Mouse (Mus musculus): ENCODE results near the gene Slc13a3. TPM values are rescaled to one million over a fixed set of nuclear protein-coding genes. Genes with fewer than 3 reads are reported as not detected.

The Slc13a3 gene
- polyA plus RNA-seq, 2 experiments = 0.23 to 0.47 TPM

GRCm38 (mm10) chr2:165396831-165397501 is 76.1 kb downstream of the Slc13a3 start:
- ATAC-seq (ENCODE audit: low FRiP score, low read depth) (peak; percentile 72), DNase-seq (ENCODE audit: low spot score) (peak; percentile 18)
- Histone ChIP-seq H3K4me3 (replicated peaks; ENCODE audit: low read length) (no peak overlapping the region), H3K4me2 (replicated peaks; ENCODE audit: low read depth, low read length, severe bottlenecking) (no peak overlapping the region), H3K9me3 (ENCODE audit: control insufficient read depth, low read length) (no peaks in the 10 kb centered on the region), H3K27ac (replicated peaks; ENCODE audit: low read depth, low read length) (no peak overlapping the region), H3K9ac (ENCODE audit: low read depth, low read length, severe bottlenecking) (peak overlapping the region; percentile 16; the same call in 1 of the 2 replicates), H3K27me3 (ENCODE audit: control insufficient read depth, insufficient read depth, low read length) (no peaks in the 10 kb centered on the region), H3K4me1 (ENCODE audit: control insufficient read depth, insufficient read depth, low read length) (peaks cover 6% of the 10 kb centered on the region; the same call in 1 of the 2 replicates), H3K36me3 (ENCODE audit: control insufficient read depth, insufficient read depth, low read length) (no peaks in the 10 kb centered on the region)
- 40% methylated on average over 20 of the region's 20 CpGs for WGBS
- TF ChIP-seq POLR2A (IDR thresholded peaks at IDR 0.05; ENCODE audit: borderline replicate concordance, extremely low read depth, insufficient read depth, insufficient read length) = no peak

GRCm38 (mm10) chr2:165392156-165392555 is 80.9 kb downstream of the Slc13a3 start:
- WGBS = 73% methylated on average over 4 of the region's 4 CpGs
- TF ChIP-seq POLR2A (IDR thresholded peaks at IDR 0.05; ENCODE audit: borderline replicate concordance, extremely low read depth, insufficient read depth, insufficient read length) = no peak
- no peaks in the 10 kb centered on the region for H3K27me3 ChIP-seq (ENCODE audit: control insufficient read depth, insufficient read depth, low read length)
- H3K9ac ChIP-seq (ENCODE audit: low read depth, low read length, severe bottlenecking) = no peak overlapping the region
- H3K9me3 ChIP-seq (ENCODE audit: control insufficient read depth, low read length) = no peaks in the 10 kb centered on the region
- no peak for DNase-seq (ENCODE audit: low spot score)
- no peak for ATAC-seq (ENCODE audit: low FRiP score, low read depth)
- peaks cover 6% of the 10 kb centered on the region; the same call in 1 of the 2 replicates for H3K4me1 ChIP-seq (ENCODE audit: control insufficient read depth, insufficient read depth, low read length)
- no peak overlapping the region for H3K4me3 ChIP-seq (replicated peaks; ENCODE audit: low read length)
- H3K4me2 ChIP-seq (replicated peaks; ENCODE audit: low read depth, low read length, severe bottlenecking) = no peak overlapping the region
- H3K36me3 ChIP-seq (ENCODE audit: control insufficient read depth, insufficient read depth, low read length) = no peaks in the 10 kb centered on the region
- H3K27ac ChIP-seq (replicated peaks; ENCODE audit: low read depth, low read length) = no peak overlapping the region

- ATAC-seq (ENCODE audit: low FRiP score, low read depth) (no peak), DNase-seq (ENCODE audit: low spot score) (peak; percentile 68)
- 0 out of 2 replicates have a peak, but pooled peaks cover 1% of the 10 kb centered on the region for H3K4me1 ChIP-seq (ENCODE audit: control insufficient read depth, insufficient read depth, low read length)
- no peak overlapping the region for H3K27ac ChIP-seq (replicated peaks; ENCODE audit: low read depth, low read length)
- H3K9ac ChIP-seq (ENCODE audit: low read depth, low read length, severe bottlenecking) = no peak overlapping the region
- no peaks in the 10 kb centered on the region for H3K9me3 ChIP-seq (ENCODE audit: control insufficient read depth, low read length)
- H3K27me3 ChIP-seq (ENCODE audit: control insufficient read depth, insufficient read depth, low read length) = no peaks in the 10 kb centered on the region
- TF ChIP-seq POLR2A (IDR thresholded peaks at IDR 0.05; ENCODE audit: borderline replicate concordance, extremely low read depth, insufficient read depth, insufficient read length) = no peak
- peaks cover 3% of the 10 kb centered on the region for H3K36me3 ChIP-seq (ENCODE audit: control insufficient read depth, insufficient read depth, low read length)
- no peak overlapping the region for H3K4me2 ChIP-seq (replicated peaks; ENCODE audit: low read depth, low read length, severe bottlenecking)
- no peak overlapping the region for H3K4me3 ChIP-seq (replicated peaks; ENCODE audit: low read length)
- 9% methylated on average over 8 of the region's 8 CpGs for WGBS
Measured at GRCm38 (mm10) chr2:165391561-165391960, 81.5 kb downstream of the Slc13a3 start.

GRCm38 (mm10) chr2:165389299-165389952 is 83.6 kb downstream of the Slc13a3 start:
- Histone ChIP-seq H3K36me3 (ENCODE audit: control insufficient read depth, insufficient read depth, low read length) (peaks cover 24% of the 10 kb centered on the region), H3K27ac (replicated peaks; ENCODE audit: low read depth, low read length) (no peak overlapping the region), H3K27me3 (ENCODE audit: control insufficient read depth, insufficient read depth, low read length) (no peaks in the 10 kb centered on the region), H3K4me2 (replicated peaks; ENCODE audit: low read depth, low read length, severe bottlenecking) (no peak overlapping the region), H3K4me1 (ENCODE audit: control insufficient read depth, insufficient read depth, low read length) (no peaks in the 10 kb centered on the region), H3K9me3 (ENCODE audit: control insufficient read depth, low read length) (no peaks in the 10 kb centered on the region), H3K9ac (ENCODE audit: low read depth, low read length, severe bottlenecking) (no peak overlapping the region), H3K4me3 (replicated peaks; ENCODE audit: low read length) (no peak overlapping the region)
- 78% methylated on average over 6 of the region's 6 CpGs for WGBS
- ATAC-seq (ENCODE audit: low FRiP score, low read depth) (no peak), DNase-seq (ENCODE audit: low spot score) (no peak)
- no peak for TF ChIP-seq POLR2A (IDR thresholded peaks at IDR 0.05; ENCODE audit: borderline replicate concordance, extremely low read depth, insufficient read depth, insufficient read length)

- peak; percentile 99 for DNase-seq (ENCODE audit: low spot score)
- Histone ChIP-seq H3K27me3 (ENCODE audit: control insufficient read depth, insufficient read depth, low read length) (no peaks in the 10 kb centered on the region), H3K9me3 (ENCODE audit: control insufficient read depth, low read length) (no peaks in the 10 kb centered on the region), H3K4me2 (replicated peaks; ENCODE audit: low read depth, low read length, severe bottlenecking) (peak within 1 kb of the TSS; percentile 72), H3K36me3 (ENCODE audit: control insufficient read depth, insufficient read depth, low read length) (peaks cover 39% of the 10 kb centered on the region), H3K27ac (replicated peaks; ENCODE audit: low read depth, low read length) (peak within 1 kb of the TSS; percentile 89), H3K4me3 (replicated peaks; ENCODE audit: low read length) (peak within 1 kb of the TSS; percentile 87), H3K4me1 (ENCODE audit: control insufficient read depth, insufficient read depth, low read length) (no peaks in the 10 kb centered on the region), H3K9ac (ENCODE audit: low read depth, low read length, severe bottlenecking) (peak within 1 kb of the TSS; percentile 87)
- peak; percentile 40; the same call in 1 of the 2 replicates for TF ChIP-seq POLR2A (IDR thresholded peaks at IDR 0.05; ENCODE audit: borderline replicate concordance, extremely low read depth, insufficient read depth, insufficient read length)
- WGBS = under 1% methylated on average over 40 of the region's 40 CpGs
- peak; percentile 91 for ATAC-seq (ENCODE audit: low FRiP score, low read depth)
Measured at GRCm38 (mm10) chr2:165387844-165388495, 85.1 kb downstream of the Slc13a3 start, which contains the start of gene Zfp334. Gene Zfp334 (minus strand): TSS chr2:165388259.
